Mouse (Mus musculus) common myeloid progenitor, adult 5-6 weeks (primary cell): ENCODE measurements around the gene Topbp1. TPM values are rescaled to one million over a fixed set of nuclear protein-coding genes. Genes with fewer than 3 reads are reported as not detected.

Source experiments
- ATAC-seq: replicated peaks from 2 replicates; pipeline ENCODE4 v1.8.0; 2016; ENCODE audit warnings: low read depth, mild to moderate bottlenecking, moderate TSS enrichment, inconsistent platforms; ENCODE audit not compliant: poor library complexity, severe bottlenecking
- total RNA-seq: library from RNA; stranded (forward); fragments of 200-1000, 187-1606 nt; gene quantifications from 2 replicates; pipeline ENCODE4 v1.2.3, GENCODE M21; 2017

Topbp1 gene
- total RNA-seq, 1 experiment from 2014 or later, result 242 TPM

DNA sequence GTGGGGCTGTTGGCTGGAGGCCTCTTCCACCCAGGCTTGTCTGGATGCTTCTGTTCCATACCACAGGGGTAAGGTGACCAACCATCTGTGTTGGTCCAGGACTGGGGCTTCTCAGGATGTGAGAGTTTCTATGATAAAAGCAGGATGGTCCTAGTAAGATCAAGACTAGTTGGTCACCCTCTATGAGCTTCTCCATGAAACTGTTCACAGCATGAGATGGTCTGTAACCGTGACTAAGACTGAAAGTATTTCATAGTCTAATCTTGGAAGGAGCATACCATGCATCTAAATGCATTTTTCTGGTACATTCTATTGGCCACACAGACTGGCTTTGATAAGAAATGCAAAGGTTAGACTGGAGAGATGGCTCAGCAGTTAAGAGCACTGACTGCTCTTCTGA is 78.6 kb downstream of the Topbp1 start:
- ATAC-seq, result no peak

DNA sequence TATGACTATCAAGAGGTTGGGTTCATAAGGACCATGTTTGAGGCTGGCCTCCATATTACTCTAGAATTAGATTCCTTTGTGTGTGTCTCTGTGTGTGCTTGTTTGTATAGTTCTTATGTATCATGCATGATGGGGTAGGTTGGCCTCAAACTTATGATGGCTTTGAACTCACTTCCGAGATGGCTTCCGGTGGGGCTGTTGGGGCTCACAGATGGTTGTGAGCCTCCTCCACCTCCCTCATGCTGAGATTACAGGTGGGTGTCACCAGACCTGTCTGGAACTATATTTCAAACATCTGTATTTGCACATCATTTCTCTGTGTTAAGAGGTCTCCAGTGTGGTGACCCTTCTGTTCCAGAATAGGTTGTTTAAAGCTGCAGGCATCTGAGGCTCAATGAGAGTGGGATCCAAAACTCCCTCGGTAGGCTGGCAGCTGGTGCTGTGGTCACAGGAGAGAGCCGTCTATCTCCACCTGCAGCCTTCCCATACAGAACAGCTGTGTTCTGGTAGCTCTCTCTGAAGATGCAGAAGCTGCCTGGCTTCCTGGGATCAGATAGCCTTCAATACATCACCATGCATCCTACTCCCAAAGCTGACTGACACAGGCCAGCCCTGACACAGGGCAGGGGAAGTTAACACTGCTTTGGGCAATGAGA is 79.3 kb downstream of the Topbp1 start:
- no peak for ATAC-seq

DNA sequence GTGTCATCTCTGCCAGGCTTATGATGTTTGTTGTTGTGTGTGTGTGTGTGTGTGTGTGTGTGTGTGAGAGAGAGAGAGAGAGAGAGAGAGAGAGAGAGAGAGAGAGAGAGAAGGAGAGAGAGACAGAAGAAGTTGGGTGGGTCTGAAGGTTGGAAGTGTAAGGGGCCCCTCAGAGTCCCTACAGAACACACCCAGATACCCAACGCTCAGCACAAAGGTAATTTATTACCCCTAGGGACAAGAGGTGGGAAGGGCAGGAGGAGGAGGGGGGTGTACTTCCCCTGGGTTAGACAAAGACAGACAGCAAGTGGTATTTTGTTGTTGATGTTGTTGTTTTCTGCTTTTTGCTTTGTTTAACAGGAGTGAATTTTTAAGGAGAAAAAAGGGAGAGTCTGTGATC is 80.6 kb downstream of the Topbp1 start:
- no peak for ATAC-seq

DNA sequence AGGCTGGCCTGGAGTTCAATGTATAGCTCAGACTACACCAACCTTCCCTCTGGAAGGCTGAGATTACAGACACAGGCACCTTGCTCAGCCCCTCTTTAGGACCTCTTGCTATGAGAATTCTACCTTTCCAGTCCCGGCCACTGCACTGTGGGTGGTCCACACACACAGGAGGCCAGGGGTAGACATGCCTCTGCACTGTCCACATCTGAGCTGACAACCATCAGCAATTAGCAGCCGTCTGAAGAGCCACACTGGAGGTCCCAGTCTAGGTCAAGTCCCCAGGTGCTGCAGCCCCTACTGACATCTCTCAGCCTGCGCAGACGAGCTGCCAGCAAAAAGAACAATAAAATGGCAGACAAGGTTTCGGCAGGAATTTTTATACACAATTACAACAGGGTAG is 81.6 kb downstream of the Topbp1 start:
- ATAC-seq, result no peak

DNA sequence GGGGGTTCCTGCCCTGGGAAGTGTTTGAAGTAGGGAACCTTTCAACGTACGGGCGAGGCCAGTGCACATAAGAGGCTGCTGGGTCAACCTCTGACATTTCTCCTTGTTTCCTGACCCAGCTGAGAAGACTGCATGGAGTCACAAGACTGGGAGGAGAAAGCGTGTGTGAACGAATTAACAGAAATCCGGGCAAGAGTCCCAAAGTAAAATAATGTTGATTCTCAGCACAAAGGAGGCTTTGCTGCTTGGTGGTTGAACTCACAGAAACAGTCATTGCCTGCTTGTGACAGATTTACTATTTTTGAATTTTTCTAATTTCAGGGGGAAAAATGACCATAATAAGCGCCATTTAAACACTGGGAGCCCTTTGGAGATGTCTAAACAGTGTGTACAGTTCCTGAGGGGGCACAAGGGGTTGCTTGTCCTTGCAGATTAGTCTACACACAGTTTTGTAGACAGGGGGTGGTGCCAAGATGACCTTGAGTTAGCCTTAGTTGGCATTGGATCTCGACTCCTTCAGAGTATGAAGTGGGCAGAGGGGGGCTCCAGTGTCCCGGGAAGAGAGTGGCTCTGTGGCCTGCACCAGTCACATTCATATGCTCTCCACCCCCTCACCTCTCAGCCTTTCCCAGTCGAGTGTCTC is 82.1 kb downstream of the Topbp1 start:
- ATAC-seq, result no peak

DNA sequence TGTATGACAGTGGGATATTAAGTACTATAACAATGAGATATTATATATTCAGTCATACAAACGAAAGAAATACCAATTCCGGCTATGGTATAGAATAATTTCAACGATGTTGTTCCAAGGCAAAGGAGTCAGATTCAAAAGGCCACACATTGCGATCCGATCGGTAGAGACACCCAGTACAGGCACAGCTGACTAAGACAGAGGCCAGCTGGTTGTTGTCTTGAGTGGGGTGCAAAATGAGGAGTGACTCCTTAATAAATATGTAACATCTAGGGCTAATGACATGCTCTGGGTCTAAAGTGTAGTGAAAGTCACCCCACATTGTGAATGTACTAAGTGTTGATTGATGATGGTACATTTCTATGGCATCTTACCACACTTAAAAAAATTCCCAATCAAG is 84.2 kb downstream of the Topbp1 start:
- ATAC-seq, result no peak

DNA sequence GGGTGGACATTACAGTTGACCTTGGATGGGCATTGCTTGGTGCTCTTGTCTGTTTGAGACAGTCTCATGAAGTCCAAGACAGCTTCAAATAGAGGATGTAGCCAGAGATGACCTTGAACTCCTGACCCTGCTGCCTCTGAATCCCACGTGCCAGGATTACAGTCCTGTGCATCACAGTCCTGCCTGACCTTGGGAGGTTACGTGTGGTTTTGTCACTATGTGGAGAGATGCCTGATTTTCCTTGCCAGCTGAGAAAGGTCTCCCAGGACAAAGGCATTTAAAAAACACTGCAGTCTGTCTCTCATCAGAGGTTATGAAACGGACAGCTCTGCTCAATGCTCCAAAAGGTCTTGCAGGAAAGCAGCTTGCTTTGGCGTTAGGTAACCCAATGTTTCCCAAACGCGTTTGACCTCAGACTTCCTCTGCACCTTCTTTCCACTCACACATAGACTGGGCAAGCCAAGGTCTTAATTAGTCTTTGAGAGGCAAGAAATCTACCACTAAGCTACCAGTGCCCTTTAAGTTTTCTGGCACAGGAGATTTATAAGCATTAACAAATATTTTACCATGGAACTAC is 86.9 kb downstream of the Topbp1 start:
- no peak for ATAC-seq

DNA sequence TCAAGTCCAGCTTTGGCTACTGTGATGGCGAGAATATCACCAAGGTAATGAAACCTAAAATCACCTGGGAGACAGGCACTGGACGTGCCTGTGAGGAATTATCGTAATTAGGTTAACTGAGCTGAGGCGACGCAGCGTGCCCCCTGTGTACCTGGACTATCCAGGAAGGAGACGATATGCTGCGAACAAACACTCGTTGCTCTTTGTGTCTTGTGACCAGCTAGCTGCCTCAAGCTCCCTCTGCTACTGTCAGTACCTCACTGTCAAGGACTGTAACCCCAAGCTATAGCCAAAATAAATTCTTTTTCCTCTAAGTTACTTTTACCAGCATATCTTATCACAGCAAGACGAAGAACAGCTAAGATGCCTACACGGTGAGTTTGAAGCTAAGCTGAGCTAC is 88.2 kb downstream of the Topbp1 start:
- ATAC-seq, result no peak

DNA sequence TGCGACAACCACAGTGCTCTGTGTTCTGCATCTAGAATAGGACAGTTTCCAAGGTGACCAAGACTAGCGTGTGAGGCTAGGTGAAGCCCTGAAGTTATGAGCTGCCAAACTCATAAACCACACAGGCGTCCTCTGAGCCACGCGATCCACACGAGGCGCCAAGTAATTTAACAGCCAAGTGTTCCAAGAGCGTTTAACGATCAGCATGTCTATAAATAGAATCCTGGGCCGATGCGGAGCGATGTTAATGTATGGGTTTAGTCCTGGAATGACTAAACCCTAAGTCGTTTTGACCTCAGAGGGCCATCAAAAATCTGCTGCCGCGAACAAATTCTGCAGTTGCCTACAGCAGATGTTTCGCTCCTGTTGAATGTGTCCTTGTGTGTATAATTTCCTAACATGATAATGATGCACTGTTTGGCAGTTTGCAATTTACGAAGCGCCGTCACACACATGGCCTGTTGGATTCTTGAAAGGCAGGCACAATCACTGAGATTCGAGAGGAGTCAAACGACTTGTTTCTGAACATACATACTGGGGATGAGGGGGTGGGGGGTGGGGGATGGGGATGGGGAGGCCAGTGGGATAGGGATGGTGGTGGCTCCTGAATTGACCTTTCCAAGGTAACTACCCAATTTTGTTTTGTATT is 93.6 kb downstream of the Topbp1 start:
- ATAC-seq, result no peak

Other genes starting within 250 kb of the Topbp1 start
- 0.82 and 2.1 TPM in 2 replicates for gene Rab6b, start 193.4 kb upstream of the Topbp1 start, total RNA-seq
- 16.2 and 23.6 TPM in 2 replicates for gene Srprb, start 103.1 kb upstream of the Topbp1 start, total RNA-seq
- gene Gm20425, start 74.9 kb upstream of the Topbp1 start, total RNA-seq, result 4.8 TPM in 1 of 2 replicates, not detected in the other
- gene Trf, start 74.8 kb upstream of the Topbp1 start, total RNA-seq, result 51.4 and 79.9 TPM in 2 replicates
- 3.7 and 4.2 TPM in 2 replicates for gene 1300017J02Rik, start 133 bp upstream of the Topbp1 start, total RNA-seq
- gene Cdv3, start 60.6 kb downstream of the Topbp1 start, total RNA-seq, result 165 and 181 TPM in 2 replicates
- gene Bfsp2, start 175.2 kb downstream of the Topbp1 start, total RNA-seq, result 2.4 and 3.8 TPM in 2 replicates